Mouse (Mus musculus): ENCODE data around the gene Ccdc69.

DNA sequence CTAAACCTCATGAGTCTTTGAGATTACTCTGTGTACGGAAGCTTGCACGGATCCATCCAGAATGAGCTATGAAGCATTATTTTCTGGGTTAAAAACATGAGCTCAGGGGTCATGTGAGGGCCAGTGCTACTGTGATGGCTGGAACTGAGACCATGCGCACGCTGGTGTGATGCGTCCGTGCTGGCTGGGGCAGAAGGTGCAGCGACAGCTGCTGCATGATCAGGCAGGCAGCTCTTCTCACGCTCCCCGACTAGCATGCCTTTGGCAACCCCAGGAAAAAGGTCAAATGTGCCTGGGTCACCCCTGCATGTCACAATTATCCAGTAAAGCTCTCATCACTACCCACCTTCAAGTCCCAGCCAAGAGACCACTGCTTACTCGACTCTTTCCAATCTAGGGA lies 4.7 kb downstream of the Ccdc69 start:
- TF ChIP-seq CTCF (IDR thresholded peaks at IDR 0.05; ENCODE audit: control insufficient read depth, insufficient read depth, insufficient replicate concordance, low read depth, low read length), result no peak
- TF ChIP-seq POLR2A (IDR thresholded peaks at IDR 0.05; ENCODE audit: control insufficient read depth, low read depth, low read length), result no peak

All from testis, adult 2 months (tissue).